Mouse (Mus musculus): ENCODE results near the gene Tnk2.

The Tnk2 gene

GRCm38 (mm10) chr16:32660095-32660494 lies 16.4 kb downstream of the Tnk2 start:
- no peak for DNase-seq (ENCODE audit: low spot score)

- DNase-seq (ENCODE audit: low spot score), result no peak
Observed at GRCm38 (mm10) chr16:32660557-32661321, 17.1 kb downstream of the Tnk2 start.

- DNase-seq (ENCODE audit: low spot score), result no peak
Observed at GRCm38 (mm10) chr16:32661493-32661921, 17.8 kb downstream of the Tnk2 start.

GRCm38 (mm10) chr16:32662372-32662771 lies 18.7 kb downstream of the Tnk2 start:
- no peak for DNase-seq (ENCODE audit: low spot score)

GRCm38 (mm10) chr16:32663231-32663858 lies 19.7 kb downstream of the Tnk2 start:
- no peak for DNase-seq (ENCODE audit: low spot score)

GRCm38 (mm10) chr16:32664211-32664610 lies 20.5 kb downstream of the Tnk2 start:
- DNase-seq (ENCODE audit: low spot score), result no peak

- DNase-seq (ENCODE audit: low spot score), result no peak
Observed at GRCm38 (mm10) chr16:32665851-32666665, 22.4 kb downstream of the Tnk2 start.

GRCm38 (mm10) chr16:32666671-32667551 lies 23.2 kb downstream of the Tnk2 start:
- DNase-seq (ENCODE audit: low spot score), result no peak

GRCm38 (mm10) chr16:32667552-32667872 lies 23.8 kb downstream of the Tnk2 start:
- no peak for DNase-seq (ENCODE audit: low spot score)

- DNase-seq (ENCODE audit: low spot score), result no peak
Observed at GRCm38 (mm10) chr16:32668030-32668429, 24.4 kb downstream of the Tnk2 start.

- DNase-seq (ENCODE audit: low spot score), result no peak
Observed at GRCm38 (mm10) chr16:32668472-32668871, 24.8 kb downstream of the Tnk2 start.

- DNase-seq (ENCODE audit: low spot score), result no peak
Observed at GRCm38 (mm10) chr16:32669243-32669642, 25.6 kb downstream of the Tnk2 start.

GRCm38 (mm10) chr16:32670354-32671124 lies 26.9 kb downstream of the Tnk2 start:
- DNase-seq (ENCODE audit: low spot score), result no peak

GRCm38 (mm10) chr16:32671206-32671887 lies 27.7 kb downstream of the Tnk2 start:
- DNase-seq (ENCODE audit: low spot score), result no peak

- DNase-seq (ENCODE audit: low spot score), result no peak
Observed at GRCm38 (mm10) chr16:32672250-32672649, 28.6 kb downstream of the Tnk2 start.

- no peak for DNase-seq (ENCODE audit: low spot score)
Observed at GRCm38 (mm10) chr16:32672861-32673560, 29.3 kb downstream of the Tnk2 start.

- DNase-seq (ENCODE audit: low spot score), result no peak
Observed at GRCm38 (mm10) chr16:32674121-32674740, 30.6 kb downstream of the Tnk2 start.

- no peak for DNase-seq (ENCODE audit: low spot score)
Observed at GRCm38 (mm10) chr16:32677040-32677700, 33.5 kb downstream of the Tnk2 start.

- no peak for DNase-seq (ENCODE audit: low spot score)
Observed at GRCm38 (mm10) chr16:32677903-32678302, 34.2 kb downstream of the Tnk2 start.
